Mouse (Mus musculus) thymus, postnatal 36 days (tissue): Measurements from ENCODE around the gene Gm15557.
A peak's percentile ranks its signal among the peaks of the same experiment; 100 is the strongest.

Experiments used
- DNase-seq, 2 experiments: peaks; one replicate each; pipeline ENCODE4 v3.0.0; 2022; ENCODE audit warnings: mixed read lengths in 2 of 2

Gene Gm15557

GRCm38 (mm10) chr2:155952006-155952405, 11.5 kb downstream of the Gm15557 start:
- DNase-seq, result peak; percentile 51 to 59

- peak; percentile 83 to 88 for DNase-seq
Observed at GRCm38 (mm10) chr2:155956134-155957059, 15.9 kb downstream of the Gm15557 start, which contains the start of gene Cep250. TSS of gene Cep250 (plus strand) at chr2:155956458.

- no peak for DNase-seq
Observed at GRCm38 (mm10) chr2:155959981-155960380, 19.5 kb downstream of the Gm15557 start.

- no peak for DNase-seq
Observed at GRCm38 (mm10) chr2:155961862-155962261, 21.3 kb downstream of the Gm15557 start.

GRCm38 (mm10) chr2:155962991-155963390, 22.5 kb downstream of the Gm15557 start:
- no peak for DNase-seq

GRCm38 (mm10) chr2:155973348-155973747, 32.8 kb downstream of the Gm15557 start:
- DNase-seq, result no peak

- peak; percentile 71 to 83 for DNase-seq
Observed at GRCm38 (mm10) chr2:155974087-155974731, 33.7 kb downstream of the Gm15557 start.

GRCm38 (mm10) chr2:155979328-155979991, 38.9 kb downstream of the Gm15557 start:
- DNase-seq, result peak; percentile 58 to 74

GRCm38 (mm10) chr2:155985776-155986175, 45.2 kb downstream of the Gm15557 start:
- DNase-seq, result peak; percentile 79 to 87

- DNase-seq, result peak; percentile 40 to 64
Observed at GRCm38 (mm10) chr2:155987131-155987530, 46.6 kb downstream of the Gm15557 start.

GRCm38 (mm10) chr2:155989085-155989484, 48.6 kb downstream of the Gm15557 start:
- DNase-seq, result peak in 1 of 2 experiments; percentile 54

GRCm38 (mm10) chr2:155991151-155991550, 50.6 kb downstream of the Gm15557 start:
- no peak for DNase-seq

GRCm38 (mm10) chr2:155991863-155992321, 51.4 kb downstream of the Gm15557 start:
- no peak for DNase-seq
